Comparison of ENCODE assay signal across 9 mouse cellular contexts in genomic region chr14:19817949-19818348, GRCm38 (mm10). TPM values are rescaled to one million over a fixed set of nuclear protein-coding genes. Genes with fewer than 3 reads are reported as not detected.
DNase-seq lines count a peak whose midpoint lies in the region; ATAC-seq and TF ChIP-seq lines count a peak whose summit lies in the region.
"Had no signal": no experiment of that assay in that cellular context is flagged by ENCODE, and none has a peak within 500 bp of the region (broad histone marks: within the 10 kb centered on the region; RNA-seq: fewer than 3 reads in every experiment).

No protein-coding gene starts in this region.

- H3K36me3 ChIP-seq in lung, postnatal 0 days (ENCODE audit: insufficient read depth, low read length) = peaks cover 43% of the 10 kb centered on the region

- no peak for TF ChIP-seq EP300 in lung, postnatal 0 days (IDR thresholded peaks at IDR 0.05)

- H3K4me1 ChIP-seq in lung, postnatal 0 days (ENCODE audit: insufficient read depth, low read depth, low read length) = peaks cover 1% of the 10 kb centered on the region; the same call in 1 of the 2 replicates

- no peaks in the 10 kb centered on the region for H3K9me3 ChIP-seq in lung, postnatal 0 days (ENCODE audit: low read length)
- H3K9me3 ChIP-seq: limb, embryonic 13.5 days had no signal

- DNase-seq in T-cell, adult 2 months (ENCODE audit: low spot score) = peak; percentile 62
- peak; percentile 73 to 88 for DNase-seq in cerebellum, postnatal 4 days (ENCODE audit: low spot score in 2 of 2)
- DNase-seq in gastrocnemius, postnatal 25 days = peak; percentile 35
- peak; percentile 57 to 93 for DNase-seq in layer of hippocampus, adult 18-20 months (ENCODE audit: low spot score in 2 of 2)
- DNase-seq in lung, postnatal 0 days (ENCODE audit: low spot score) = peak; percentile 84
- DNase-seq in right cerebral cortex, adult 18-20 months = peak; percentile 75
- DNase-seq in urinary bladder, adult 2 months (ENCODE audit: low spot score) = peak; percentile 43

- 3% methylated on average over 1 of the region's 1 CpGs for WGBS in lung, postnatal 0 days

- H3K4me2 ChIP-seq in lung, postnatal 0 days (replicated peaks; ENCODE audit: low read depth, low read length) = no peak overlapping the region
- H3K4me2 ChIP-seq: limb, embryonic 13.5 days had no signal

- no peak overlapping the region for H3K27ac ChIP-seq in lung, postnatal 0 days (ENCODE audit: low read length)
- H3K27ac ChIP-seq: limb, embryonic 13.5 days had no signal

- no peaks in the 10 kb centered on the region for H3K27me3 ChIP-seq in lung, postnatal 0 days (replicated peaks; ENCODE audit: insufficient read depth, low read length)
- H3K27me3 ChIP-seq: limb, embryonic 13.5 days had no signal

- H3K4me3 ChIP-seq in lung, postnatal 0 days (ENCODE audit: low read depth, low read length) = no peak overlapping the region
- H3K4me3 ChIP-seq: limb, embryonic 13.5 days had no signal

- H3K9ac ChIP-seq in lung, postnatal 0 days (replicated peaks; ENCODE audit: low read depth) = no peak overlapping the region
- H3K9ac ChIP-seq: limb, embryonic 13.5 days had no signal

- peak; percentile 84 for ATAC-seq in CD4-positive, CD25-positive, alpha-beta regulatory T cell, adult 4 months
- ATAC-seq in lung, postnatal 0 days = no peak

- peak; percentile 93 for TF ChIP-seq CTCF in lung, postnatal 0 days (IDR thresholded peaks at IDR 0.05)

RNA-seq across cellular contexts. Expression of gene Rtraf, which starts 5.7 kb away (rescaled TPM):
- polyA plus RNA-seq in CD4-positive, CD25-positive, alpha-beta regulatory T cell, adult 4 months (2017; shearing (Covaris generic)) = 100 to 1,000 TPM; 100 to 114 TPM
- total RNA-seq in gastrocnemius, postnatal 25 days (2021) = 10 to 100 TPM; 67.2 to 70.5 TPM
- 10 to 100 TPM; 53.9 to 55.4 TPM for total RNA-seq in layer of hippocampus, adult 18-20 months (2021)
- 137 and 138 TPM in 2 replicates for polyA plus RNA-seq in lung, postnatal 0 days (2015; fragmentation: Nextera tagmentation; extraction: Ambion mirVana)
- polyA plus RNA-seq in urinary bladder, adult 2 months (2012; rRNA removed) = 109 and 133 TPM in 2 replicates
